Mouse (Mus musculus) B cell, adult 2 months (primary cell): ENCODE data around the gene Gm10643.

Experiments used
- DNase-seq, 2 experiments: peaks; one replicate each; pipeline ENCODE4 v3.0.0; 2022

Gm10643 gene

DNA sequence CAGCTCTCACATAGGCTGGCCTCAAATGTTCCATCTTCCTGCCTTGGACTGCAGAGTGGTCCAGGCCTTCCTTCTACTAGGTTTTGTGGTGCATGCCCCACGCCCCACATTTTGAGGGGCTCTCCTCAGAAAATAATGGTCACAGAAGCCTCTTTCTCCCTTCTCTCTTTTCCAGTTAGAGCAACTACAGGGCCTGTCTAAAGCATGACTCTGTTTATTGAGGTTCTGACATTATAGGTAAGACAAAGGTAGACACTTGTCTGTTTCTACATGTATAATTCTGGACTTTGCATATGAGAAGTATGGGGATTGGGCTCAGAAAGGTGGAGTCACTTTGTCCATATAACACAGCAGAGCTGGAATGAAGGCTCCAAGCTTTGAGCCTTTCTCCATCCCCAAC lies at the start of gene Gm10643:
TSS of gene Gm10643 (minus strand) at position 101 of the 400 bp plus-strand sequence.
- DNase-seq = no peak

DNA sequence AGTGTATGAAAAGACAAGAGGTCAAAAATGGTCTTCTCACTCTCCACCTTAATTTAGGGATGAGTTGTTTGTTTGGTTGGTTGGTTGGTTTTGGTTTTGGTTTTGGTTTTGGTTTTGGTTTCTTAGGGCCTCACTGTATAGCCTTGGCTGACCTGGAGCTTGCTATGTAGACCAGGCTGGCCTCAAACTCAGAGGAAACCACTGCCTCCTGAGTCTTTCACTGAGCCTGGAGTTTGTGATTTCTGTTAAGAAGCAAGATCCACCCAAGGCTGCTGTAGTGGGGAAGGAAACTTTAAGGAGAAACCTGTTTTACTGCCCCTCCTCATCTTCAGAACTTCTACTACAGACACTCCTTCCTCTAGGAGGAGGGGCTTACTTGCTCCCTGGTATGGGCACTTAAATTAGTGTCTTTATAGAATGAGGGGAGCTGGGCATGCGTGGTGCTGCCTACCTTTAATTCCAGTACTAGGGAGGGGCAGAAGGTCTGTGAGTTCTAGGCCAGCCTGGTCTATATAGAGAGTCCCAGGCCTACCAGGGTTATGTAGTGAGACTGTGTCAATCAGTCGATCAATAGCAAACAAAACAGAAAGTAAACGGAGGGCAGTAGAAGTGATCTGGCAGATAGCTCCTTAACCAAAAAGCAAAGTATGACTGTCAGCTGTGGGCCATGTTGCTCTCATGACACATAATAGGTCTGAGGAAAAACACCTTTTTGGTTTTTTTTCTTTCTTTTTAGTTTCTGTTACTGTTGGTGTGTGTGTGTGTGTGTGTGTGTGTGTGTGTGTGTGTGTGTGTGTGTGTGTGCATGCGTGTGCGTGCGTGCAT lies 41.5 kb upstream of the Gm10643 start:
- no peak for DNase-seq

DNA sequence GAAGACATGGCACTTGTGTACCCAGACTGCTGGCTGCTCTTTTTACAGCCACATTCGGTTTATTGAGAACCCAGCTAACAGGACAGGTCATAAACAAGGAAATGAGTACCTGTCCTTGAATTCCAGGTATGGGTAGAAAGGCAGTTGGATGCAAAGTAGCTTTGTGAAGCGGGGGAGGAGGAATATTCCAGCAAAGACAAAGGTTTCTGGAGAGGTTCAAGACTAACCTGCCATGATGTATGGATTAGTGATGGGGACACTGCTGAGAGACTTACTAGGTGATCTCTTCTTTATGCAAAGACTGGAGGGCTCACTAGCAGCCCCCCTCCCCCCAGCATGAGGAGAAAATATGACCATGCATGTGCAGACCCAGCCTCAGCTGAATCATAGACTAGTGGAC lies 40.7 kb upstream of the Gm10643 start:
- no peak for DNase-seq

DNA sequence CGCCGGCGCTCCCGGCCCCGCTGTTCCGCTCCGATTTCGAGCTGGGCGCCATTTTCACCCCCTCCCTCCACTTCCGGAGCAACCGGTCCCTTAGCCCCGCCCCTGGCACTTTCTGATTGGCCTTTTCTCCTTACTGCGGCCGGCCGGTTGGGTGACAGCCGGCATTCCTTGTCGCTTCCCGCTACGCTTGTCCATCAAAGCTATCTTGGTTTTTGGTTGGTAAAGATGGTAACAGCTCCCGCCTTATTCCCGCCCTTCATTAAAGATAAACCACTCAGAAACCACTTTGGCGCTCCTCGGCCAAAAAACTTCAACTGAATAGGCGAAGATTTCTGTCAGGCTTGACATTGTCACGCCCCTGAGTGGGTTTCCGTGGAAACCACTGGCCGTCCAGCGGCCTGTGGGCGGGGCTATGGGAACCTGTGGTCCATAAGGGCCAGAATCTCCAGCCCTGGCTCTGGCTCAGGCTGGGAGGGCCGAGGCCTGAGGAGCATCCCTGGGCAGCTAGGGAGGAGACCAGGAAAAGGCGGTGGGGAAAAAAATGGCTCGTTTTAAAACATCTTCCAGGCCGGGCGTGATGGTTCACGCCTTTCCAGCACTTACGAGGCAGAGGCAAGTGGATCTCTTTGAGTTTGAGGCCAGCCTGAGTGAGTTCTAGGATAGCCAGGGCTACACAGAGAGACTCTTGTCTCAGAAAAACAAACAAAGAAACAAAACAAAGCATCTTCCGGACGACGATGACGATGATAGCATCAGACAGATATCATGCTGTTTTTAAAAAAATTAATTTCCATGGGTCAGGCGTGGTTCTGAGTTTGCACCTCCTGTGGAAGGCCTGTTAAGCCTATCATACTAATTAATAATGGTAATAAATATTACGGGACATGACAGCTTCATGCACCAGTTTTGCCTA lies 40.0 kb upstream of the Gm10643 start, which contains the start of gene Dcaf15:
TSS of gene Dcaf15 (minus strand) at position 72 of the 913 bp plus-strand sequence.
- peak; percentile 96 to 98 for DNase-seq

DNA sequence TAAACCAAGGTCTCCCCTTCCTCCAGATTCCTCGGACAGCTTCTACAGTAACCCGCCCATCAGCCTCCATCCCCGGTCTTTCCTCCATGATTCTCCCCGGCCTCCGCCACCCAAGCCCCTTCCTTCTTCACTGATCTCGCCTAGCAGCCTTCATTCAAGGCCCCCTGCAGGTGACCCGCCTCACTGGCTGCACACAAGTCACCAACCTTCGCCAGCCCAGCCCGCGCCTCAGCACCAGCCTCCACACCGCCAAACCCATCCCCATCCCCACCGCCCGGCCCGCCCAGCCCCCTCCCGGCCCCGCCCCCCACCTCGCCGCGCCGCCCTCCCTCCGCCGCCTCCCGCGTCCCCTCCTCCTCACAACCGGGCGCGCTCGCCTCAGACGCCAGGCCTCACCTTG lies 39.3 kb upstream of the Gm10643 start:
- DNase-seq = peak; percentile 66 to 67

DNA sequence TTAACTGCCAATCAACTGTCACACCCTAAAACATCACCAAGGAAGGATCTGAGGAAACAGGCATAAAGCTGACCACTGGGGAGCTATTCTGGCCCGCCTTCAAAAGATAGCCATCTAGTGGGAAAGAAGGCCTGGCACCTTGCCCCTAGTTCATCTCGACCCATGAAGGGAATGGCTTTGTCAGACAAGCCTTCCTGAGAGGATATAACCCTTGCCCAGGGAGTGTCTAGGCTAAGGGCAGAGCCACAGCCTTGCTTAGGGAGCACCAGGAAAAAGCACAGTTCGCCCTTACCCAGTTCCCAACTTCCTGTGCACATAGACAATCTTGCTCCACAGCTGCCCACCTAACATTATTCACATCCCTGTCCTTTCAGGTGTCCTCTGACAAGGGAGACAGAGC lies 38.7 kb upstream of the Gm10643 start:
- no peak for DNase-seq

DNA sequence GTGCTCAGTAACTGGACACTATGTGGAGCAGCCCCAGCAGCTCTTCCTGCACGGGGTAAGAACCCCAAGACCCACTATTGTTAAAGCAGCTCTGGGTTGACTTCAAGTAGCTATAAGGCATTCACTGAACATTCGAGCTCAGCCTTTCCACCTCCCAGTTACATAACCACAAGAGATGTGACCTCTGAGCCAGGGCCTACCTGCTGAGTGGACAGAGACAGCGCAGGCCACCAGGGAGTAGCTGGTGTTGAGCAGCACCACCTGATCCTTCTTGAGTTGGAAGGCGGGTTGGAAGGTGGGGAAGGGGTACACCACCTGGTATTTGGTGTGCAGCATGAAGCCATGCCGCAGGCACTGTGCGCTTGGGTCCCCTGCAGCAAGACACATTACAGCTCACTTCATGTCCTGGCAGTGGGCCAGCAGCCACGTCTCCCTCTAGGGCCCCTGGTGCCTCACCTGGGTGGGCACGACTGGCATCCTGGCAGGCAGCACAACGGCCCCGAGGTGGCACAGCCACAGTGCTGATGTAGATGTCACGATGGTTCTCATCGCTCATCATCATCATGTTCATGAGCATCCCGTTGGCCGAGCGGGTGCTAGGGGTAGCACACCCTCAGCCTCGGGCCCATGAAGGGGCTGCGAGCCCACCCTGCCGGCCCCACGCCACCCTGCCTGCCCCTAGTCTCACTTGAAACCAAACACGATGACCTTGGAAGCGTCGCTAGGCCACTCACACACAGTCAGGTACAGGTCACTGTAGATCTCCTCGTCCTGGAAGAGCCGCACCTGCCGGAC lies 36.7 kb upstream of the Gm10643 start:
- no peak for DNase-seq

DNA sequence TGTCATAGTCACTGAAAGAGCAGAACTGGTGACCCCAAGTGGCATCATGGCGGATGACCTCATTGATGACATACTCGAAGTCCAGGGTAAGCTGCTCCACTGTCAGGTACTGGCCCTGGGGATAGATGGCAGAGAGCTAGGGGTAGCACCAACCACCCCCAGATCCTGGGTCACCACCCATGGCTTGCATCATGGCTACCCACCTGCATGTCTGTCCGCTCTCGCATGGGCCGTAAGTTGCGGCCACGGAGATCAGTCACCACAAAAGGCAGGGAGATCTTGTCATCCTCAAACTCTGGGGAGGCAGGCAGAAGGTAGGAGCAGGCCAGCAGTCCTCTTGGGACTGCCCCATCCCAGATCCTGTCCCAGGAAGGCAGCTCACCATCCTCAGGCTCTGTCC lies 33.4 kb upstream of the Gm10643 start:
- no peak for DNase-seq

DNA sequence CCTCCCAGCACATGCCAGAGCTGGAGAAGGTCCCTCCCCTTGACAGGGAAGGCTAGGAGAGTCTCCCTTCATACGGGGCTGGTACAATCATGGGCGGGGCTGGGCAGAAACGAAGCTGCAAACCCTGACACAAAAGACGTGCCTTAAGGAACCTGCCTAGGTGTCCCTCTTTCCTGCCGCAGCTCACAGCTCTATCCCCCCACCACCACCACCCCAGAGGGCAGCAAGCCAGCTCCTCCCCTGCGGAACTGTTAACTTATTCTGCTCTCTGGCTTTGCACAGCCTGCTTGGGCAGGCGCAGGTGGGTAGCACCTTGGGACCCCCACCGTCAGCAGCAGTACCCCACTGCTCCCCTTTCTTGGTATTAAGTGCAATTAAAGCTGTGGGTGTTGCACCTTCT lies 31.1 kb upstream of the Gm10643 start:
- no peak for DNase-seq

DNA sequence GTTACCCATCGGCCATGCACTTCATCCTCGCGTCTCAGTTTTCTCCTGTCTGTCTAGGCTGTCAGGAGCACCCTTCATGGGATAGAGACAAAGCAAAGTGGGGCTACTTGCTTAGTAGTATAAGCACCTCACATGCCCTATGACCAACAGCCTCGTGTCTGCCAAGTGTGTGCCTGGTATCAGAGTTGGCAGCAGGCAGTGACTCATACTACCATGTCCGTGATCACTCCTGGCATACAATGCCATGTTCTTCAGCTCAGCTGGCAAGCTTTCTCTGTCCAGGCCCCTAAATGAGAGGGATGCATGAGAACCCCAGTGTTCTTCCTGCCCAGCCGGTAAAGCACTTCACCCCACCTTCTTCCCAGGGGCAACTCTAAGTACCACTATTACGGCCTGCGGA lies 25.6 kb upstream of the Gm10643 start:
- DNase-seq = no peak

DNA sequence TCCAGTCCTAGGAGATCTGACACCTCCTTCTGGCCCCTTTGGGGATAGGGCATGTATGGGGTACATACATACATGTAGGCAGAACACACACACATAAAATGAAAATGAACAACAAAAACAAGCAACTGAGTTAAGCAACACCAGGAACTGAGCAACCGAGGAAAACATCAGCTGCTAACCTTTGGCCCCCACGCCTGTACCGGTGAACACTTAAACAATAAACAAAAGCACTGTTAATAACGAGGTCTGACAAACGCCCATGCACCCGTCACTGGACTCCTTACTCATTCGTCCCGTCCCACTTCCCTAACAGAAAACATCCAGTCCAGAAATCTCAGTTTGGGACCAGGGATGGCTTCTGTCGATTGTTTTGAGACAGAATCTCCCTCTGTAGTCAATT lies 24.3 kb upstream of the Gm10643 start:
- DNase-seq = no peak

DNA sequence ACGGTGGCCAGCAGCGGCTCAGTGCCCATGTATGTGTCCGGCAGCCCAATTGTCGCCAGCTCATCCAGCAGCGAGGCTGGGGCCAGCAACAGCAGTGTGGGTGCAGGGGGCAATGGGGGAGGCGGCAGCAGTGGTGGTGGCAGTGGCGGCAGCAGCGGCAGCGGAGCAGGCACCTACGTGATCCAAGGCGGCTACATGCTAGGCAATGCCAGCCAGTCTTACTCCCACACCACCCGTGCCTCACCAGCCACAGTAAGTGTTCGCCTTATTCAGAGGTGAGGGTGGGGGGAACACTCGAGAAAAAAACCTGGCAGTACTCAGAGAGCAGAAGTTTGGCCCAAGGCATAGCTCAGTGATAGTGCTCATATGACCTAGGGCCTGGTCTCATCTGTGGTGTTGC lies 22.9 kb upstream of the Gm10643 start:
- DNase-seq = no peak

DNA sequence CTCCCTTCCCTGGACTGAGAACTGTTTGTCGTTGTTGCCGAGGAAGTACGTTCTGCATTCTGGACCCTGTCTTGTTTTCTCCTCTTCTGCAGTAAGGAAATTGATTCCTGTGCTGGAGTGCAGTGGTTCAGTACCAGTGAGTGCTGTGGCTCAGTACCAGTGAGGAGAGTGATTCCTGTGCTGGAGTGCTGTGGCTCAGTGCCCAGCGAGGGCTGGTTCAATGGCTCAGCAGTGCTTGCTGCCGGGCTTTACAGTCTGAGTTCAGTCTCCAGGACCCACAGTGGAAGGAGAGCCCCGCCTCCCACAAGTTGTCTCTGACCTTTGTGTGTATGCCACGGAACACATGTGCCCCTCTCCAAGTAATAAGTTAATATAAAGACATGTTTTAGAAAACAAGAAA lies 22.2 kb upstream of the Gm10643 start:
- no peak for DNase-seq

DNA sequence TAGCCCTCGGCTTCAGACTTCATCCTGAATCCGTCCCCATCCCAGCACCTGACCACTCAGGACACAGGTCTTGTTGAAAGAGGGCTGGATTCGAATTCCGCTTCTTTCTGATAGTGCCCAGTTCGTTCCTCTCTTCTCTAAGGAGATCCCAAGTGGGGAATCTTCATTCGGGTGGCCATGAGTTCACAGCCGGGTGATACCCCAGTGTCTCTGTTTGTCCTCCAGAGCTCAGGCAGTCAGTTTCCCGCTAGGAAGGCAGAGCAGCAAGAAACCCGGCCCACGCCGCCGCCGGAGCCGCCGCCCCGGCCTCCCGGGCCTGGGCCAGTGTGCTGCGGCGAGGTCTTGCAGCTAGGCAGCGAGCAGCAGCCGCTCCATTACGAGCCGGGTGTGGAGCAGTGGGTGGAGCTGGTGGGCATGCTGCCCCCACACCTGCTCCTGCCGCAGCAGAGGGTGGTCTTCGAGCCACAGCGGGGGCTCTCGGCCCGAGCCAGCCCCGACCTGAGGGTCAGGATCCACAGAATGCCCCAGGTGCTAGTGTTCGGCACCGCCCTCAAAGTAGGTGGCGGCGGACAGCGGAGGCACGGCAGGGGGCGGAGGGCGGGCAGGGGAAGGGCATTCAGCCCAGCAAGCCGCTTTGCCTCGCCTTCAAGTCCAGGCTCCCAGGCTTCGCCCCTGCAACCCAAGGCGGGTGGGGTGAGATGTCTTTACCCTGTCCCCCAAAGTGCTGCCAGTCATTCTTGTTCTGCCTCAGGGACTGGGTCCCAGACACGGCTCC lies 19.6 kb upstream of the Gm10643 start:
- DNase-seq = no peak

DNA sequence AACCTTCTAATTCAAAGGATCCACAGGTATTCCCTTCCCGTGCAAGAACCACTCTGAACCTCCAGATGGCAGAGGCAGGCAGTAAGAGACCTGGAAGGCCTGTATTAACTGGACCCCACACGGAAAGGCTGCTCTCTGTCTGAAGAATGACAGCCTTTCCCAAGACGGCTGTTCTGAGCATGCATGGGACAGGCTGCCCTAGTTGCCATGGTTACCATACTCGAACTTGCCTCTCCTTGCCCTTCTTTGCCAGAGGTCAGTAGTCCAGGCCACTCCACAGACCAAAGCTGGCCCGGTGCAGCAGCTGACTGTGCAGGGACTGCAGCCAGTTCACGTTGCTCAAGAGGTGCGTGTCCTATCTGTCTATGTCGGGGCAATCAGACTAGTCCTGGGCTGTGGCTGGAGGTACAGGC lies 18.9 kb upstream of the Gm10643 start:
- no peak for DNase-seq

DNA sequence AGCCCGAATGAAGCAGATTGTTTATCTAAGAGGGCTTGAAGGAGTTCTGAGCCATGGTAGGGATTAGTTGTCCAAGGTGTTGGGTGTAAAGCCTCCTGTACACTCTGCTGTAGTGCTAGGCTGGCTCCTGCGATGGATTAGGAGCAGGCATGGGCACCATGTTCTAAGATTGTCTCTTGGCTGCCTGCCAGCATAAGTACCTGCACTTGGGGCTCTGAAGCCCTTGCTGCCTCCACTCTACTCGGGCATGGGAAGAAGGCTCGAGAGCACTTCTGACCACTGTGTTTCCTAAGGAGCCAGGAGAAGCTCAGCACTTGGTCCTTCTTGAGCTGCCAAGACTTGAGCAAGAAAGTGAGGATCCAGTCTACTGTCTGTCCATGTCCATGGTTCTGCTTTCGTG lies 14.3 kb upstream of the Gm10643 start:
- DNase-seq = no peak

DNA sequence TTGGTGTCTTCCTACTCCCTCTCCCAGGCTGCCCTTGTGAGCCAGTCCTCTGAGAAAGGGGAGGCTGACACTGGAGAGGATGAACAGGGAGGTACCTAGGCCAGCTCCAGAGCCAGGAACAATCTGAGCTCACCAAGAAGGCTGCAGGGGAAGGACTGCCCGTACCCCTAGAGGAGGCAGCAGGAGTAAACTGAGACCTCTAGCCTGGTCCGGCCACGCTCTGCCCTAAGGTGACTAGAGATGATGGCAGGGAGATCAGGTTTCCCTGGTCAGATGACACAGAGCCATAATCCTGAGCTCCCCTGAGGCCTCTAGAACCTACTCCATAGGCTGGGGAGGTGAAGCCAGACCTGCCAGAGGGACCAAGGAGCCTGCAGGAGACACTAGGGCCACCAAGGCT lies 11.9 kb upstream of the Gm10643 start:
- no peak for DNase-seq

DNA sequence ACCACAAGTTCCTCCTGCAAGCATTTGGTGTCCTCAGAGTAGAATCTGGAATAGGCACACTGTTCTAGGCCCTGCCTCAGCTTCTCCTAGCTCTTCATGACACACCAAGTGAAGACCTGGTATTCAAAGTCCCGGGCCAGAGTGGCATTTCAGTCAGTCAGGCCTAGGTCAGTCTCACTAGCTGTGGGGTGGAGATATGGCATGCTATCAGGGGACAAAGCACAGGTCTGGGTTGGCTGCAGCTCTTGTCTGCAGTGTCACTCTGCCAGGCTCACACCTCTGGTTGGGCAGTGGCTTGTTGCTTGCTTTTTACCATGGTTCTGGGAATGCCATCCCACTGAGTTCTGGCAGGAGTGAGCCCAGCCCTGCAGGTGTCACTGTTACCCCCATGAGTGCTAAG lies 11.5 kb upstream of the Gm10643 start:
- DNase-seq = no peak

DNA sequence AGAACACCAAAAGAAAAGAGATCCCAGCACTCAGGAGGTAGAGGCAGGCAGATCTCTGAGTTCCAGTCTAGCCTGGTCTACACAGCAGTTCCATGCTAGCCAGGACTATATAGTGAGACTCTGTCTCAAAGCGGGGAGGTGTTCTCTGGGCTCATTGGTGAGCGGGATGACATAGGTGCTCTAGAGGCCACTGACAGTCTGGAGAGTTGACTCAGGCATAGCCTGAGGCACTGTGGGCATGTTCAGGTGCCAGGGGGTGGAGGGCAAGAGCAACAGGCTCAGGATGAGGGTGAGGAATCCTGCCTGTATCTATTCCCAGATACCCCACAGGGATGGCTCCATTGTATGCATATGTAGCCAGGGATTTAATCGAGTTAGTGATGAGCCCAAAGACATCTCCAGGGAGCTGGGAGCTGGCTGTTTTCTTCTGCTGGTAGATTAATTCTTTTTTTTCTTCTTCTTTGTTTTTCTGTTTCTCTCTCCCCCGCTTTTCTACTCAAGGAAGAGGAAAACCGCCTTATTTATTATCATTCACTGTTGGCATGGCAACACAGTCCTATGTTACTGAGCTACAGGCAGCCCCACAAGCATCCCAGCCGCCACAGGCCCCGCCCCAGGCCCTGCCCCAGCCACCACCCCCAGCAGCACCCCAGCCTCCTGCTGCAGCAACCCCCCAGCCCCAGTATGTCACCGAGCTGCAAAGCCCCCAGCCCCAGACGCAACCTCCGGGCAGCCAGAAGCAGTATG lies 8.5 kb upstream of the Gm10643 start:
- no peak for DNase-seq

DNA sequence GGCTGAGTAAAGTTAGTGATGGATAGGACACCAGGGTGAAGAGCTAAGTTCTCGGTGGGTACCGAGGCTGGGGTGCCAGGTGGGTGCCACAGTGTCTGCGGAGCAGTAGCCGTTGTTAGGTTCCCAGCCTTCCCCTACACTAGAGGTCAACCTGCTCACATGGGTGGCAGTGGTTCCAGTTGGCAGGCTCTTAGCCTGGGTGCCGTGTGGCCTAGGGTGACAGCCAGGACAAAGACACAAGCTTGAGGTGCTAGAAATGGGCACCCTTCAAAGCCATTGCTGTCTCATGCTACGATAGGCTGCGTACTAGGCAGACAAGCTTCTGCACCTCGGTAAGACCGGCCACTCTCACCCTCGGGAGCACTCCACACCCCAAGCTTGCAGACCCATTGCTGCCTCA lies 7.4 kb upstream of the Gm10643 start:
- DNase-seq = no peak

DNA sequence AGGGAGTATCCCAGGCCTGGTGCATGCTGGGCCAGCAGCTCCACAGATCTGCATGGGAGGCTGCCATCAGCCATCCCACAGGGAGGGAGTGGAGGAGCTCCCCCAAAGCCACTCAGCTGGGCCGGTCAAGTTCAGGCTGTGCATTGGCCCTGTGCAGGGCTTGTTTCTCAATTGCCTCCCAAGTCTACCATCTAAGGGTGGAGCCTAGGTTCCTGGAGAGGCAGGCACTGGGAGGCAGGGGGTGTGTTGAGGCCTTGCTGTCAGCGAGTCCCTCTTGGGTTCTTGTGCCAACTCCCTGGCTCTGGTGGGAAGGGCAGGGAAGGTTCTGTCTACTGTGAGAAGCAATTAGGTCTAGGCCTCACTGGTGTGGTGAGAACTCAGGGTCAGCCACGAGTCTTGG lies 7.0 kb upstream of the Gm10643 start:
- DNase-seq = no peak

DNA sequence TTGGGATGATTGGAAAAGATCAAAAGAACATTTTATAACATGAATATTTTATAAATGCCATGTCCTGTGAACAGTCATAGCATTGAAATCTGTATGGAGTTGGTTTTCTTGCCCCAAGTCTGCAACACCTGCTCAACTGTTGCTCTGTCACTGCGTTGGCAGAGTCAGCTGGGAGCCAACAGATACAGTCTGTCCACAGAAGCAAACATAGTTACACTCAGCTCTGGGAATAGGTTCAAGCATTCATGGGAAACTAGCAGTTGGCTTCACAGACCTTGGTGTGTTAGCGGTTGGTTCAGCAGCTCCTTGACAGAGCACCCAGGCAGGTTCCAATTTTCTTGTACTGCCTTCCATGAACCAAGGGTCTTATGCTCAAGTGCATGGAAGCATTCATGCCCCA lies 5.7 kb upstream of the Gm10643 start:
- no peak for DNase-seq
